Mouse (Mus musculus) natural killer cell, adult 2 months (primary cell): ENCODE measurements around the gene Ppp1r26.

ENCODE experiments used
- DNase-seq, 2 experiments: peaks; one replicate each; pipeline ENCODE4 v3.0.0; 2022; ENCODE audit warnings: low spot score in 2 of 2

Ppp1r26 gene

GRCm38 (mm10) chr2:28446515-28447314, at the start of gene Ppp1r26:
Gene Ppp1r26 (plus strand): TSS chr2:28446800.
- DNase-seq: no peak

DNA sequence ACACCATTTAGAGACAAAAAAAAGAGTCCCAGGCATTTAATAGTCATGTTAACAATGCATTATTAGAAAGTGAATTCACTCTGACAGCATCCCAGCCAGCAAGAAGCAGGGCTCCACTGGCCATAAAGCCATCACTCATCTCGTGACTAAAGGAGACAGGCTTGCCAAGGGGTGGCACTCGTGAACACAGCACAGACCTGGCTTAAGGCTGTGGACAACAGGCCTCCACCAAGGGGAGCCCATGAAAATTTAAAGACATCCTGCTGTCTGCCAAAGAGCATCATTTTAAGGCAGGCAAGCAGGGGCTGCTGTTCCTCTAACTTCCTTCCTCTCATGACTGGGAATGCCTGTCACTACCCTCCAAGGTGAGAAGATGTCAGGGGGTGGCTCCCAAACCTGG, 49.7 kb upstream of the Ppp1r26 start:
- no peak for DNase-seq

DNA sequence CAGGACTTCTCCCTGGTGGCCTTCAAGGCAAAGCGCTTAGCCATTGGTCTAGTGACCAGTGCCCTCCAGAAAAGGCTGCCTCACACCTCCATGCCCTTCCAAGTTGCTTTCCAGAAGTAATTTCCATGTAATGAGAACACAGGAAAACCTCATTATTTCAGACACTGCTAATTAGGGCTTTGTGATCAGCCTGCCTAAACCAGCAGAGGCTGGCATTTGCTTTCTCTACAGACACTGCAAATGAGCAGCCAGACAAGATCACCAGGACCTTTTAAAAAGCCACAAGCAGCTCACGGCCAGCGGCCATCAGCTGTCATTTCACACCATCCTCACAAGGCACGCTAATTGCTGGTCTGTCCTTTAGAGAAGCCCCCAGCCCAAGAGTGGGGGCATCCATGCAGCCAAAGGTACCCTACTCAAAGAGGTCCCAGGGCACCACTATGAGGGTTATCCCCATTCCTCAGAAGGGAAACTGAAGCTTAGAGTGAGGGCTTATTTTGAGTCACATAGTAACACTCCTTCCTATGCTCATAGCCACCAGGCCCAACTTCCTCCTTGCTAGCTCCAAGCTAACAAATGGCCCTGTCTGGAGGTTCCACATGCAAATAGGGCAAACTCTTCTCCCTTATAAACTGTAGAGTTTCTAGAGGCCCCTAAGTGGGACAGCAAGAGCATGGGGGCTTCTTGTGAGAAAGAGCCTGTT, 49.0 kb upstream of the Ppp1r26 start:
- DNase-seq: no peak

DNA sequence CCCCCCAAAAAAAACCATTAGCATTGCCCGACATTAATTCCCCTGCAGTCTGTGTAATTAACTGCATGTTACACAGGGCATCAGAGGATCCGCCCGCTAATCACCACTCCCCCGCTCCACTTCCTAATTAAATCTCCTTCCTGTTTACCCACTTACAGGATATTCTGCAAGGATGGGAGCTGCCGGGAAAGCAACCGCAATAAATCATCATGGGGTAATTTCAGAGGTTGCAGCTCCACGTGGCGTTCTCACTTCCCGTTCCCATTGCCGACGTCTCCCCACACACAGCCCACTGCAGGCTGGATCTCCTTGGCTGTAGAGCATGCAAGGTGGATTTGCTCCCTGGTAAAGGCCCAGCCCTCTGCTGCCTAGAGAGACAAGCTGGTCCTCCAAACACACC, 45.0 kb upstream of the Ppp1r26 start:
- no peak for DNase-seq

DNA sequence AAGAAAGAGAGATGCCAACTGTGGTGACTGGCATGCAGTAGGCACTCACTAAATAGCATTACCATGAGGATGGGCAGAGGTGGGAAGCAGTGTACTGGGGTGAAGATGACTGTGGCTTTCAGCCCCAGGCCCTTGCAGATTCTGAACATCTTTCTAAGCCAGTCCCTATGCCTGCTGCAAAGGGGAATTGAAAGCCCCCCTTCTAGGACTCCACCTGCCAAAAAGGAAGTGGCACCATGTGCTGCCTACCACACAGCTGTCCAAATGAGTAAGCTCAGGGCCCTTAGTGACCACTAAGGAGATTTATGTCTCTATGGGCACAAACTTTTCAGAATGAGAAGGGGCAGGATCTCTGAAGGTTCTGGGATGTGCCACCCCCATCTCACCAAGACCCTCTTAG, 44.5 kb upstream of the Ppp1r26 start:
- no peak for DNase-seq

GRCm38 (mm10) chr2:28407796-28408195, 38.8 kb upstream of the Ppp1r26 start:
- no peak for DNase-seq

DNA sequence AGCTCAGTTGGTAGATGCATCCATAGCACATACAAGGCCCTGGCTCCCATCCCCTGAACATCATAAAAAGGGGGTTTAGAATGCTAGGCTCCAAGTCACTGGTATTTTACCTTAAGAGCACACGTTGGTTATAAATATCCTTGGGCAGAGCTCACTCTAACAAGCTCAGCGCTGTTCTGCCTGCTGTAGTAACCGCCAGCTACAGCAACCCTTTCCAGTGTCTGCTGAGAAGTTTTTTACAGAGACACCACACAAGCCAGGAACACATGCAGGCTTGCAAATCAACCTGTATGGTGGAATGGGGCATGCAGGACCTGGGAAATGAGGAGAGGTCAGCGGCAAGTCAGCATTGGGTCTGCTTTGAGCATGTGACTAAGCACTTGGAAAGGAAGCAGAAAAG, 37.5 kb upstream of the Ppp1r26 start:
- DNase-seq: no peak

- no peak for DNase-seq
These were observed 37.0 kb upstream of the Ppp1r26 start for GRCm38 (mm10) chr2:28409566-28409965.

- no peak for DNase-seq
These were observed 33.7 kb upstream of the Ppp1r26 start for GRCm38 (mm10) chr2:28412936-28413335.

DNA sequence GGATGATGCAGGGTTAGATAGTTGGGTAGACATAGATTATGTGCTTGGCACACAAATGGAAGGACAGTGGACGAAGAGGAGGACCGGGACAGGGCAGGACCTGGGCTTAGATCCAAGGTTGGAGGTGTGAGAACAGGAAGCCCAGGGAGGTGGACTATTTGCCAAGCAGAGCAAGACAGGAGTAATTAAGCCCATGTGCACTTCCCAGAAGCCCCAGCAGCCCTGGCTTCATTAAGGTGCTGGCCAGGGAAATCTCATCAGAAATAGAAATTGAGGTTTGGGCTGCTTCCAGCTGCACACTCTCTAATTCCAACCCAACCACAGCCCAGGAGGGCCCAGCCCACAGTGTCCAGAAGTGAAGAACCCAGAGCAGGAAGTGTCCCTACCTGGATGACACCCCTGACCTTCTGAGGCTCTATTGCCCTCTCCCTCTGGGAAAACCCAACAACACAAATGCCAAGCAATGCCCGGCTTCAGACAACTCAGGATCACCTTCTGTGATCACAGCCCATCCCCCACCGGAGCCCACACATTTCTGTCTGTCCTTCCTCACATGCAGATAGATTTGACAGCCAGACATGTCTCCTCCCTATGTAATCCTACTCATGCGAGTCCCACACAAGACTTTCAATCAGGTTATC, 32.4 kb upstream of the Ppp1r26 start:
- no peak for DNase-seq

- no peak for DNase-seq
These were observed 31.9 kb upstream of the Ppp1r26 start for GRCm38 (mm10) chr2:28414757-28415137.

GRCm38 (mm10) chr2:28415387-28416024, 31.1 kb upstream of the Ppp1r26 start:
- DNase-seq: no peak

DNA sequence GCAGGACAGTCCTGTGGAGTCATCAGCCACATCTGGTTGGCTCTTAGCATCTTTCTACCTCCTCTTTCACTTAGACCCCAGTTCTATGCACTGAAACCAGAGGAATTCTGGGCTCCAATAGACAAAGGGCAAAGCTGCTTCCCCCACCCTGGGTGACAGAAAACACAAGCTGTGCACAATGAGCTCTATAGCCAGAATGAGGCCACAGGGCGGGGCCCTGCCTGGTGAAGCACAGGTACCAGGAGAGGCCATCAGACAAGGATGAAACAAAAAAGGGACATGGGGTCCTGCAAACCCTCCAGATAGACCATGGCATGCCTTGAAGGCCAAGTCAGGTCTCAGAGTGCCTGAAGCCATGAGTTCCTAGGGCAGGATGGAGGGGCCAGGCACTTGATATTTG, 30.1 kb upstream of the Ppp1r26 start:
- DNase-seq: no peak

DNA sequence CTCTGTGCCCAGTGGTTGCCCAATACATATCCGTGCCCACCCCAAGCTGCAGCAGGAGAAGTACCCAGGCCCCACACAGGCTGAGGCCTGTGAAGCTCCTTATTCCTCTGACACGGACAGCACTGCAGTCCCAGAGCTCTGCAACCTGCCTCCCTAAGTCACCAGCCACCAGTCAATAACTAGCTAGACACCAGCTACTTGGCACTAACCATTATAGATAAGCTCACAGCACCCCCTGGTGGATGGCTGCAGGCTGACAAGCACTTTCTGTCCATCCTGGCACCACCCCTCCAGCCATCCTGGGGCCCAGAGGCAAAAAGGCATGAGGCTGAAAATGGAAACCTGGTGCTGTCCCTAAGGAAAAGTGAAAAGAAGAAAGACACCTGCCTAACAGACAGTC, 28.6 kb upstream of the Ppp1r26 start:
- DNase-seq: peak; percentile 75 to 78

DNA sequence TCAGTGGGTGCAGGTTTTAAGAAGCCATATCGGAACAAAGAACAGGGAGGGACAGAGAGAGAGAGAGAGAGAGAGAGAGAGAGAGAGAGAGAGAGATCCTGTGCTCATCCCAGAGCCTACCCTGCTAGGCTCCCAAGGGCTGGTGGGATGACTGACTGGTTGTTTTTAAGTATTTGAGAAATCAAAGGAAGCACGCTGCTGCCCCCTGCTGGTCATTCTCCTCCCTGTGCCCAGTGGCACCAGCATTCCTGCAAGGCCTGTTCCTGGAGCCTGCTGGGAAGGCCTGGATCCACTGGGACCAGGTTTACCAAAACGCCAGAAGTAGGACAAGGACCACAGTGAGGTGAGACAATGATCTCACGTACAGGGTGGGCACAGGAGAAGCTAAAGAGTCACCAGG, 26.7 kb upstream of the Ppp1r26 start:
- peak; percentile 28 to 50 for DNase-seq

DNA sequence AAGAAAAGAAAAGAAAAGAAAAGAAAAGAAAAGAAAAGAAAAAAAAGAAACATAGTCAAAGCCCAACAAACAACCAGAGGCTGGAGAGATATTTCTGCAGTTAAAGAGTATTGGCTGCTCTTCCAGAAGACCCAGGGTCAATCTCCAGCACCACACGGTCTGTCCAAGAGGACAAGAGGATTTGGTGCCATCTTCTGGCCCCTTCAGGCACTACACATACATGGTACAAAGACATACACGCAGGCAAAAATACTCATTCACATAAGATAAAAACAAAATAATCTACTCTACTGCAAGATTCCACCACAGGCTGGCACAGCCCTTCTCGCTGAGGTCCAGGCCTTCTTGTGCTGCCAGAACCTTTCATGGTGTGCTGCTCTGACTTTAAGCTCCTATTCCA, 23.4 kb upstream of the Ppp1r26 start:
- peak; percentile 34 to 47 for DNase-seq

DNA sequence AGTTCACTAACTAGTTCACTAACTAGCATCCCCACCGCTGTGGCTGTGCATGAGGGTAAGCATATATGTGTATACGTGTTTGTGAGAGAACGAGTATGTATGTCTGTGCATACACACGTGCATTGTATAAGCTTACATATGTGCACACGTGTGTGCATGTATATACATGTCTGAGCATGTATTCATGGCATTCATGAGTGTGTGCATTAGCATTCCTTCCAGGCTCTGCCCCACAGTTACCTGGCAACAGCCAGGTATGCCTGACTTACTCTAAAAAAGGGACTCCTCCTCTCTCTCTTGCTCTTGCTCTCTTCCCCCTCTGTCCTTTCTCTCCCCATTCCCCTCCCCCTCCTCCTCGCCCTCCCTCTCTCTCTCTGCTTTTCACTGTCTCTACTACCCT, 19.4 kb upstream of the Ppp1r26 start:
- DNase-seq: no peak

- DNase-seq: no peak
These were observed 15.8 kb upstream of the Ppp1r26 start for GRCm38 (mm10) chr2:28430846-28431245.

DNA sequence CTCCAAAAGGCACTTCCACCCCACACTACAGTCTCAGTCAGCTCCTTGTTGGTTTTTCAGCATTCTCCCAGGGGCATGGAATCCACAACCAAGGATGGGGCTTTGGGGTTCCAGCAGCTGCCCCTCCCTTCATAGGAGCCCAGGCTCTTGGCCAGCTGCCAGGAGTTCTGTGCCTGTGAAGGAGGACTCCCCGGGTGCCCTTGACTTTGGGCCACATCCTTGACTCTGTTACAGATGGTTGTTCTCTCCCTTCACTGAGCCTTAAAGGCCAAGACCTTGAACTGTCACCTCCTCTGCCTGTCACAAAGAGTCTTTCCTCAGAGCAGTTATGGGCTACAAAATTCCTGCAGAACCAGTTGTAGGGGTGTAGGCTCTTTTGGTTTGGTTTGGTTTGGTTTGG, 13.8 kb upstream of the Ppp1r26 start:
- no peak for DNase-seq

GRCm38 (mm10) chr2:28433512-28433911, 13.1 kb upstream of the Ppp1r26 start:
- DNase-seq: no peak

- DNase-seq: no peak
These were observed 11.2 kb upstream of the Ppp1r26 start for GRCm38 (mm10) chr2:28435401-28435800.

- DNase-seq: no peak
These were observed 5.8 kb upstream of the Ppp1r26 start for GRCm38 (mm10) chr2:28440842-28441241.
